Mouse (Mus musculus) cortical plate, adult 2 months (tissue): Measurements from ENCODE around the gene Tfe3. TPM values are rescaled to one million over a fixed set of nuclear protein-coding genes. Genes with fewer than 3 reads are reported as not detected.
"Not testable (repeated sequence)": the region's sequence is repeated elsewhere in the genome, so short reads cannot be mapped to it uniquely, and the experiment has no call there.

Experiments used
- H3K27ac ChIP-seq: fragments of 200-500 bp; 2 replicates; pipeline ENCODE4 v1.5.1; 2012; ENCODE audit warnings: low read length, control low read depth, inconsistent platforms; ENCODE audit not compliant: insufficient read depth
- H3K4me1 ChIP-seq: fragments of 200-500 bp; 2 replicates; pipeline ENCODE4 v1.6.1; 2011; ENCODE audit warnings: low read length; ENCODE audit not compliant: control insufficient read depth, insufficient read depth
- H3K4me3 ChIP-seq: fragments of 200-500 bp; 2 replicates; pipeline ENCODE4 v1.5.1; 2011; ENCODE audit warnings: mild to moderate bottlenecking, low read length, control low read depth; ENCODE audit not compliant: insufficient read depth
- CTCF ChIP-seq: fragments of 200-500 bp; IDR thresholded peaks from 2 replicates; pipeline ENCODE4 v1.5.1; 2011; ENCODE audit warnings: mild to moderate bottlenecking, control low read depth, low read length; ENCODE audit not compliant: insufficient read depth; ENCODE audit errors: extremely low read depth
- POLR2A ChIP-seq: fragments of 200-500 bp; IDR thresholded peaks from 2 replicates; pipeline ENCODE4 v1.6.1; 2011; ENCODE audit warnings: mild to moderate bottlenecking, low read length, control low read depth; ENCODE audit not compliant: insufficient read depth; ENCODE audit errors: extremely low read depth
- polyA plus RNA-seq: library from polyadenylated mRNA; depleted of rRNA; stranded (reverse); fragments of >200 nt; gene quantifications from 2 replicates; pipeline ENCODE4 v1.2.3, GENCODE M21; 2012; rRNA removed

Tfe3 gene
- polyA plus RNA-seq: 20.6 and 21.4 TPM in 2 replicates

GRCm38 (mm10) chrX:7762137-7762920 is at the start of gene Tfe3:
Gene Tfe3 (plus strand): TSS chrX:7762560.
- peaks cover 3% of the 10 kb centered on the region; the same call in 1 of the 2 replicates for H3K4me1 ChIP-seq
- TF ChIP-seq POLR2A (peak; percentile 79), CTCF (no peak)
- H3K4me3 ChIP-seq: peak within 1 kb of the TSS; percentile 63
- peak within 1 kb of the TSS; percentile 65 for H3K27ac ChIP-seq

DNA sequence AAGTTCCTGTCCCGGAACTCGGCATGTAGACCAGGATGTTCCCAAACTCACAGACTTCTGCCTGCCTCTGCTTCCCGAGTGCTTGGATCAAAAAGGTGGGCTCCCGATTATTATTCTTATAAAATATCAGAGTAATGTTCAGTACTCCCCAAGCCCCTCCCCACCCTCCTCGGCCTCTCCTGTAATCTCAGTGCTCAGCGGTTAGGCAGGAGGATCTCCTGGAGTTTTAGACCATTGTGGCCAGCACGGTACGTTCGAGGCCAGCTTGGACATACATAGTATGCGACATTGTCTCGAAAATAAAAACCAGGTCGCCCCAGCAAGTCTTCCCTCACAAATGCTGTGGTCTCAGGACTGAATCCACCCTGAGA is 48.6 kb upstream of the Tfe3 start:
- not testable (repeated sequence) for H3K27ac ChIP-seq, H3K4me1 ChIP-seq
- peak overlapping the region; percentile 43 for H3K4me3 ChIP-seq

DNA sequence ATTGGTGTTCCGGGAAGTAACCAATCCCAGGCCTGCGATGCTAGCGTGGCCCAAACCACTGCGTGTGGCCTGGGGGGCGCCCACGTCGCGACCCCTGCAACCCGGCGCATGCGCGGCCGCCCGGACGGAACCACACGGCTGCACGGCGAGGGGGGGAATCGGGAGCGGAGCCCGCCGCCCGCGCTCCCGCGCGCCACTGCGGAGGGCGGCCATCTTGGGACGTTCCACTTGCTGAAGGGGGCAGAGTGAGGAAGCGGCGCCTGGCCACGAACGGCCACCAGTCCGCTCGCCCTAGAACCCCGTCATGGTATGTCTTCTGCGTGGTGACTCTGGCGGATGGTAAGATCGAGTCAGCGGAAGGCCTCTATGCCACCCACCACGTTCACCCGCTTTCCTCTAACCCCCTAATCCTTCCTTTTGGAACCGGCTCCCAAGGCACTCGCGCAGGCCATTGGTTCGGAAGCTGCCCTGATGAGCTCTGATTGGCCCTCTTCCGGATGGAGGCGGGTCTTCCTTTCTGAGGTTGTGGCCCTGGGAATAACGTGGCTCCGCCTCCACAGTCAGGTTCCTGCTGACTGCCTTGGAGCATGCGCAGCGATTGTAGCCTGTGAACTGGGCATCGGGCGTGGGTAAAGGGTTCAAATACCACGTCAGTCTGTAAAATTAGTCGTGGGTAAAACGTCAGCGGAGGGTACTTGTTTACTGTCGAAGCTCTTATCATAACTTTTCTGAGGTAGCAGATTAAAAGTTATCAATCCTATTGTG is 48.0 kb upstream of the Tfe3 start, which contains the start of gene Wdr45:
Gene Wdr45, plus strand, starts transcription at position 199 of the 765 bp plus-strand sequence.
- H3K4me3 ChIP-seq: peak within 1 kb of the TSS; percentile 43
- H3K27ac ChIP-seq: peak within 1 kb of the TSS; percentile 52
- not testable (repeated sequence) for H3K4me1 ChIP-seq

DNA sequence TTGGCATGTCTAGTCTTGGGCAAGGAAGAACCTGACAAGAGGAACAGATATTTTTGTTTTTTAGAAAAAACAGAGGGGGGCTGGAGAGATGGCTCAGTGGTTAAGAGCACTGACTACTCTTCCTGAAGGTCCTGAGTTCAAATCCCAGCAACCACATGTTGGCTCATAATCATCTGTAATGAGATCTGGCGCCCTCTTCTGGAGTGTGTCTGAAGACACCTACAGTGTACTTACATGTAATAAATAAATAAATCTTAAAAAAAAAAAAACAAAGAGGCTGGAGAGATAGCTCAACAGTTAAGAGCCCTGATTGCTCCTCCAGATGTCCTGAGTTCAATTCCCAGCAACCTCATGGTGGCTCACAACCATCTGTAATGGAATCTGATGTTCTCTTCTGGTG is 46.3 kb upstream of the Tfe3 start:
- H3K27ac ChIP-seq, H3K4me1 ChIP-seq, H3K4me3 ChIP-seq: not testable (repeated sequence)

DNA sequence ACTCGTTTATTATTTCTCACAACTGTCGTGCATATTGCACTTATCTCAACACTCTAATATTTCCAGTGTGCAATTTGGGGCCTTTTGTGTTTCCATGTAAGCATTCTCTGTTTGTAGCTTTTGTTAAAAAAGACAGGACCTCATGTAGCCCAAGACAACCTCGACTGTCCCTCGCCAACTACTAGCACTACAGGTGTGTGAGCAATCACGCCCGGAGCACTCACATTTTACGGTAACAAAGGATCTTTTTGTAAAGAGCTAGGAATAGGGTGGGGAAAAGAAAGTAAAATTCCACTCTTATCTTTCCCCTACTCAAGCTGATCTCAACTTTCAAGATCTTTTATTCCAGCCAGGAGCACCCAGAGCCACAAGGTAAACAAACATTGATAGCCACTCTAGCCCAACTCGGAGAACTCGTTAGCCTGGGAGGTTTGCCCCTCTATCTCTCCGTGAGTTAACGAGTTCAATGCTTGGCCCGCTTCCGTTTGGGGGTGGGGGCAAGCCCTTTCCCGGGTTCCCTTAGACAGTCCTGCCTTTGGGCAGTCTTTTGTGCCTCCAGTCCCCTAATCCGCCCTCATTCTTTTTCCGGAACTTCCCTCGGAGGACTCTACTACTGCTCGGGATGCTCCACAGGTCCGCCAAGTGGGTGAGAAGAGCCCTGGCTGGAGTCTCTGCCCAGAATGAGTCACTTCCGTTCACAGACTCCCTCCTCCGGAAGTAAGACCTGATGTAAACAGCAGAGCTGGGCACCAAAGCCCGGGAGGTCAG is 40.7 kb upstream of the Tfe3 start, which contains the start of gene Gm45208:
Gene Gm45208, plus strand, starts transcription at position 732 of the 768 bp plus-strand sequence.
- H3K4me3 ChIP-seq: peak within 1 kb of the TSS; percentile 85
- no peaks in the 10 kb centered on the region for H3K4me1 ChIP-seq
- H3K27ac ChIP-seq: peak within 1 kb of the TSS; percentile 89
- TF ChIP-seq POLR2A (no peak), CTCF (no peak)

- Histone ChIP-seq H3K4me3 (peak overlapping the region; percentile 85), H3K27ac (peak overlapping the region; percentile 89), H3K4me1 (no peaks in the 10 kb centered on the region)
- TF ChIP-seq CTCF: no peak
- TF ChIP-seq POLR2A: no peak
Measured at GRCm38 (mm10) chrX:7722282-7722611, 40.1 kb upstream of the Tfe3 start.

GRCm38 (mm10) chrX:7722691-7723090 is 39.7 kb upstream of the Tfe3 start:
- H3K4me1 ChIP-seq: no peaks in the 10 kb centered on the region
- H3K27ac ChIP-seq: no peak overlapping the region

GRCm38 (mm10) chrX:7724135-7724534 is 38.2 kb upstream of the Tfe3 start:
- H3K4me3 ChIP-seq: no peak overlapping the region
- H3K27ac ChIP-seq: no peak overlapping the region
- TF ChIP-seq POLR2A (no peak), CTCF (no peak)
- no peaks in the 10 kb centered on the region for H3K4me1 ChIP-seq

More at GRCm38 (mm10) chrX:7722691-7723090, 39.7 kb upstream of the Tfe3 start:
- H3K4me3 ChIP-seq: peak overlapping the region; percentile 85
- TF ChIP-seq POLR2A (no peak), CTCF (no peak)

DNA sequence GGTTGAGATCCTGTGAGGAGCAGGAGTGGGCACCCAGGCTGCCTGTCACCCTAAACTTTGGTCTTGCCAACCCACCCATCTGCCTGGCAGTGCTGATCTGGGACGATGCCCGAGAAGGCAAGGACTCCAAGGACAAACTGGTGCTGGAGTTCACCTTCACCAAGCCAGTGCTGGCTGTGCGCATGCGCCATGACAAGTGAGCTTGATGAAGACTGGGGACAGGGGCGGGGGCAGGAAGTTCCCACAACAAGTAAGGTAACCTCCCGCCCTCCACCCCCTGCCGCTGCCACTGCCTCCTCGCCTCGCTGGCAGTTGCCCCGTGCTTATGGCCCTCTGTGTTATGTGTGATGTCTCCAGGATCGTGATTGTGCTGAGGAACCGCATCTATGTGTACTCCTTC is 36.5 kb upstream of the Tfe3 start:
- TF ChIP-seq CTCF (no peak), POLR2A (no peak)
- Histone ChIP-seq H3K4me1 (no peaks in the 10 kb centered on the region), H3K4me3 (no peak overlapping the region), H3K27ac (no peak overlapping the region)

- Histone ChIP-seq H3K27ac (no peak overlapping the region), H3K4me3 (no peak overlapping the region)
- no peak for TF ChIP-seq CTCF
- TF ChIP-seq POLR2A: no peak
Measured at GRCm38 (mm10) chrX:7727176-7727575, 35.2 kb upstream of the Tfe3 start.

More at GRCm38 (mm10) chrX:7727176-7727575, 35.2 kb upstream of the Tfe3 start:
- no peaks in the 10 kb centered on the region for H3K4me1 ChIP-seq
